Mouse (Mus musculus): ENCODE results near the gene Rbm20.

The Rbm20 gene

DNA sequence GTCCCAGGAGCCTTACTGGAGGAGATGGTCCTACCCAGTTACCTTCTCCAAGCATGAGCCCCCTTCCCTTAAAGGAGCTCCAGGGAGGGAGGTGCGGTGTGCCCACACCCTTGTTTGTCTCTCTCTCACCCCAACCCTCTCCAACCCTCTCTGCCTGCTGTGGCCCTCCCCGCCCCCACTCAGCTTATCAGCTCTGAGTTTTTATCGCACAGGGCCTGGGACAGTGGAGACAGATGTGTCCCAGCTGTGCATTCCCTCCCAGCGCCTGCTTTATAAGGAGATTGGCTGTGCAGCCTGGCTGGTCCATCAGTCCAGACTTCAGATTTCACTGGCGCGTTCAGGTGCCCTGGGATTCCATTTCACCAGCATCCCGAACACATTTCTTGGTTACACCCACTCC, 132.9 kb downstream of the Rbm20 start:
- DNase-seq (ENCODE audit: low read depth, low spot score), result no peak

DNA sequence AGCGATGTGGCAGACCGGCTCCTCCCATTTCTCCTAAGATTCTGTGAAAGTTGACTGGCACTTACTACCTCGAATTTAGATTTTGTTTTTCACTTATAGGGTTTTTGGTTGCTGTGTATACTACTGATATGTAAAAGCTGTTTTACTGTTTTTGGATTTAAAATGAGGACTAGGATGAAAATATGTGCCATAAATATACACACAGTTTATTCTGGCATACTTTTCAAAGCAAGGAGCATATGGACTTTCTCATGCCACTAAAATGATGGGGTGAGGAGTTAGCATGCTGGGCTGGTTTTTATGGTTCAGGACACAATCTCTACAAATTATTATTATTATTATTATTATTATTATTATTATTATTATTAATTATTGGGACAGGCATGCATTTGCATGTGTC, 133.5 kb downstream of the Rbm20 start:
- no peak for DNase-seq (ENCODE audit: low read depth, low spot score)

DNA sequence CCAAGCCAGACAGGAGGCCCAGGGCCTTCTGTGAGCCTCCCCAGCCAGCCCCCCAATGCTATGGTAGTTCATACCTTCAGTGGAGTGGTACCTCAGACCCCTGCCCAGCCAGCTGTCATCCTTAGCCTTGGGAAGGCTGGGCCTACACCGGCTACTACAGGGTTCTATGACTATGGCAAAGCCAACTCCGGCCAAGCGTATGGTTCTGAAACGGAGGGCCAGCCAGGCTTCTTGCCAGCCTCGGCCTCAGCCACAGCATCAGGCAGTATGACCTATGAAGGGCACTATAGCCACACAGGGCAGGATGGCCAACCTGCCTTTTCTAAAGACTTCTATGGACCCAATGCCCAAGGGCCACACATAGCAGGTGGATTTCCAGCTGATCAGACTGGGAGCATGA, 136.5 kb downstream of the Rbm20 start:
- no peak for DNase-seq (ENCODE audit: low read depth, low spot score)

DNA sequence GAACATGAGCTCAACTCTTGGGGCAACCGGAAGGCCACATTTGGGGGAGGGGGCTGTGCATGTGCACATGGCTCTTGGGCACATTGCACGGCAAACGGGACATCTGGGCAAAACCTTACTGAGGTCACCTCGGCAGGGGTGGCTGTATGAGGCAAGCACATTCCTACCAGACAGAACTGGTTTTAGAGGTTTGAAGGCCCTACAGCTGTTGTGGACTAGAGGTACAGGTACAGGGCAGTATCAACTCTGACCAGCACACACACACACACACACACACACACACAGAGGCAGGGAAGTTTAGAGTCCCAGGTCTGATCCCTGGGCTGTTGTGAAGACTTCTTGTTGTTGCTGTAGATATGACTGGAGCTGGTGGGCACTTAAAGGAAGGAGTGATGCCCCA, 138.6 kb downstream of the Rbm20 start:
- DNase-seq (ENCODE audit: low read depth, low spot score), result no peak

DNA sequence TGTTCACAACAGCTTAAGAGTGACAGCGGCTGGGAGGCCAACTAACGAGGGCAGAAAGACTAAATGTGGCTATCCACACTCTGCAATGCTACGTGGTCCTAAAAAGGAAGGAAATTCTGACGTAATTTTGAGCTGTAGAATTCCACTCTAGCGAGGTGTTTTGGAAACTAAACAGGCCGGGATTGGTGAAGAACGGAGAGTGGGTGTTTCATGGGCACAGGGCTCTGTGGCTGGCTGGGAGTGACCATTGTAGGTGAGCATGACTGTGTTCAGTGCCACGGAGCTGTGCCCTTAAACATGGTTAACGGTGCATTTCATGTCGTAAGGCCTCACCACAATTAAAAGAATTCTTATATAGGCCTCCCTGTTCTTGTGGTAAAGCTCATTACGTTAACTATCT, 139.1 kb downstream of the Rbm20 start:
- DNase-seq (ENCODE audit: low read depth, low spot score), result no peak

DNA sequence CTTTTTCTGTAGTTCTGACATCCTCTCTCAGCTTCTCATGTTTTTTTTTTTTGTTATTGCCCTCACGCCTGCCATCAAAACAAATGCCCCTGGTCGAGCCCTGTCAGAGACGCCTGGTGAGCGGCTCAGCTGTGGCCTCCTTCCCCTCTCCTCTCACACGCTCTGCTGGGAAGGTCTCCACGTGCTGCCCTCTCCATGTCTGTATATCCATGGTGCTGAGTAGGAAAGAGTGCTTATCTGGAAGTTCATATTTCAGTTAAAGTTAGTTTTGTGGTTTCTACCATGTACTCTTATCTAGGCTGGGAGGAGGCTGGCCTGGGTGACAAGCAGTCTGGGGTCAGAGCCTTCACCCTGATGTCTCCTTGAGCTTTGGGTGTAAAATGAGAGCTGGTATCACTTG, 142.2 kb downstream of the Rbm20 start:
- no peak for DNase-seq (ENCODE audit: low read depth, low spot score)

DNA sequence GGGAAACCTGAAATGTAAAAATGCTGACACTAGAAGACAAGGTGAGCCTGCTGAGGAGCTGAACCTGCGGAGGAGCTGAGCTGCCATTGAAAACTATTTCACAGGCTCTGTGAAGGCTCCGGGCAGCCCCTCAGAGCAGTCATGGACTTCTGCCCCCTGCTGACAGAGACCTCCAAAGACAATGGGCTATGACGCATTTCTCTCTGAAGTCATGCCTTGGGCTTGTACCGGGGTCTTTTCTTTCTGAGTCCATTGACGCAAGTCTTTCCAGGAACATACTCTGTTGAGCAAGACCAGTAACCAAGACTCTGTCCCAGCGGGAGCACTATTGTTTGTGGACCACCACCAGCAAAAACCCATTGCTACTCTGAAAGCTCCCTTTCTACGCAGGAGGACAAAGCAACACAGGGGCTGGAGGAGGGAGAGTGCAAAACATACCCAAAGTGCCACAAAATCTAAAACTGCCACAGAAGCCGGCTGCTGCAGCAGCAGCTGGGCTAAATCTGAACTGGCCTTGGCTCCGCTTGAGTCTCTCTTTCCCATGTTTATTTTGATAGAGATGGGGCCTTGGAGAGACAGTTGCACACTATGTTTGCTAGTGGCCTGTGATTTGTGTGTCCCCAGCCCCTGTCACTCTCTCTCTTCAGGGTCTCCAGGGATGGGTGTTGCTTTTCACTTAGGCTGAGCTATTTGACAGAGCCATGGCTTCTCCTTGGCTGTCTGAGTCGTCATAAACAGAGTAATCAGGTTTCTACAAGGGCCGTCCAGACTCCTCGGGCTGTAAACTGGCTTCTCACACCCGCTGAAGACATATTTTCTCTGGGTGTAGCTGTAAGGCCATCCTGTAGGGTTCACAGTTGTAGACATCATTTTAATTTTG, 144.4 kb downstream of the Rbm20 start:
- no peak for DNase-seq (ENCODE audit: low read depth, low spot score)

DNA sequence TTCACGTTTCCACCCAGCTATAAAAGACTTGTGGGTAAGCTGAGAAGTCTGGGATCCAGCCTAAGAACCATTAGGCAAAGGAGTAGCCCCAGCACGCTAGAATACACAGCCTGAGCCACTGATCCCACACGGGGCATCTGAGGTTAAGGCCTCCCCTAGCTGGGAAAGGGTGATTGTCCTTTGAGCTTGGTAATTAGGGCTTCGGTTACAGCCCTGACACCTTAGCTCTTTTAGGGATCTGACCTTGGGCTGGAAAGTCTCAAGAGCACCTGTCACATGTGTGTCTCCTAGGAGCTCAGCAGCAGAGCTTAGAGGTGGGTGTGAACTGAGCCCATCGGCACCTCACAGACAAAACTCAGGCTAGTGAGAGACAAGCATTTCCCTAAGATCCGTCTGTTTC, 146.7 kb downstream of the Rbm20 start:
- DNase-seq (ENCODE audit: low read depth, low spot score), result no peak

DNA sequence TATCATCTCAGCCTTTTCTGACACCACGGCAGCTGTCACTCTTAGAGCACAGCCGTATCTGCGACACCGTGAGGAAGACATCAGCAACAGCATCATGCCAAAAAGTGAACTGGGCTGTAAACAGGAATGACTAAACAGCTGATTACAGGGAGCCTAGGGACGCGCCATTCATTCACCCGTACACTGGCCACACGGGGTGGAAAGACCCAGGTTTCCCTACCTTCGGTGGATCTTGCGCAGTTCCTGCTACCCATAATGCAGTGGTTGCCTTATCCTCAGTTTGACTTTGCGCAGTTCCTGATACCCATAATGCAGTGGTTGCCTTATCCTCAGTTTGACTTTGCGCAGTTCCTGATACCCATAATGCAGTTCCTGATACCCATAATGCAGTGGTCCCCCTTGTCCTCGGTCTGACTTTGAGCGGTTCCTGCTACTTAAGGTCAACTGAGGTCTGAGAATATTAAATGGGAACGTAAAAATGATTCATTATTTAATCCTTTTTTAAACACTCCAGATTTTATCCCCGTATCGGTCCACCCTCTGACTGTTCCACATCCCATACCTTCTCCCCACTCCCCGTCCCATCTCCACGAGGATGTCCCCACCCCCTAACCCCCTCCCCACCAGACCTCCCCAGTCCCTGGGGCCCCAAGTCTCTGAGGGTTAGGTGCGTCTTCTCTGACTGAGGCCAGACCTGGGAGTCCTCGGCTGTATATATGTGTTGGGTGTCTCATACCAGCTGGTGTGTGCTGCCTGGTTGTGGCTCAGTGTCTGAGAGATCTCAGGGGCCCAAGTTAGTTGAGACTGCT, 148.0 kb downstream of the Rbm20 start:
- no peak for DNase-seq (ENCODE audit: low read depth, low spot score)

DNA sequence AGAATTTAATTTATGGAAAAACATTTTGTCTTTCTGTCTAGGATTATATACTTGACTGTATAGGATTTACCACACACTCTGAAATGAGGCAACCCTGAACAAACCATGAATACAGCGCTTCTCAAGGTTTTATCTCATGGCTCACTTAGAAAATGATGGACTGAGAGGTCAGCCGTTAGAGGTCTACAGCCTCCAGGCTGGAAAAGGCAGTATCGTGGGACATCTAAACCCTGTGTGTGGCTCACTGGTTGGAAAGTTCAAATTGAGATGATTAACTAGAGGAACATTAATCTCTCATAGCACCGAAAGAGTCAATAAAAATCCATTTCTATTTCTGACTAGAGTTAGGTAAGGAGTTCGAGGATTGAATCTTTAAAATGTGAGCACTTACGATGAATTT, 152.9 kb downstream of the Rbm20 start:
- DNase-seq (ENCODE audit: low read depth, low spot score), result no peak

DNA sequence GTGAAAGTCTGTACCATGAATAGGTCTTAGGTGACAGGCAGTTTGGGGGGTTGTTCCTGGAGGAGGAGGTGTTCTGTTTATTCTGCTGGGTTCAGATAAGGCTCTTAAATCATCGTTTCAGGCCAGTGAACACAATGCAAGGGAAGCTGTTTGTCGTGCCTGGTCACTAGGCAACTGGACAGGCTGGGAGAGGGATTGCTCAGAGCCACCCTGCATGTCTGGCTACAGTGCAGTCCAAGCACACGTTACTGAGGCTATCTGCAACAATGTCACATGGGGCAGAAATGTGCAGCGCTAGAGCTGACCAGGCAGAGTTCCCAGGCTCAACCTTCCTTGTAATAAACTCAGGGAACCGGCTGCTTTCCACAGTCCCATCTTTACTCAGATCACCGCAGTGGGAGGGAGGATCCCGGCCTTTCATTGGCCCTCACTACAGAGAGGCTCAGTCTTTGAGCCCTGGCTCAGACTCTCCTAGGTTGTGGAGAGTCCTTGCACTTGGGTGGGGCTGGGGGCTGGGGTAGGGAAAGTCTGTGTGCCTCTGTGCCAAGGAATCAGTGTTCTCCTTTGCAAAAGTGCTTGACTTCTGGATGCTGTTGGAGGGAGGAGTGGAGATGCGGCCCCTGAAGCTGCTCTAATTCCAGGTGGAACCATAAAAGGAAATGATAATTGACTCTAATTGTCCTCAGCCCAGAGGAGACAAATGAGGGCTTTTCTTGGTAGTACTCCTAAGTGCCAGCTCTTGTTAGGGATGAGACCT, 153.5 kb downstream of the Rbm20 start:
- no peak for DNase-seq (ENCODE audit: low read depth, low spot score)

DNA sequence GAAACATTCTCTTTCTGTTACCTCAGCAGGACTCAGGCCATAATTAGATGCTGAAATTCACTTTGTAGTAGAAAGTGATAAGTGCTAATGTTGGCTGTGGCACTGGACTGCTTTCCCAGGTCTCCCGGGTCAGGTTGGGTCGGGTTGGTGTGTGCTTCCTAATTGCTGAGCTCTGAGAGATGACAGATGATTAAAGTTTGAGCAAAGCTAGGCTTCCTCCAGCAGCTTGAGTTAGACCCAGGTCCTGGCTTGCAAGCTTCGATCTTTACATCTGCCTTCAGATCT, 154.0 kb downstream of the Rbm20 start:
- no peak for DNase-seq (ENCODE audit: low read depth, low spot score)

DNA sequence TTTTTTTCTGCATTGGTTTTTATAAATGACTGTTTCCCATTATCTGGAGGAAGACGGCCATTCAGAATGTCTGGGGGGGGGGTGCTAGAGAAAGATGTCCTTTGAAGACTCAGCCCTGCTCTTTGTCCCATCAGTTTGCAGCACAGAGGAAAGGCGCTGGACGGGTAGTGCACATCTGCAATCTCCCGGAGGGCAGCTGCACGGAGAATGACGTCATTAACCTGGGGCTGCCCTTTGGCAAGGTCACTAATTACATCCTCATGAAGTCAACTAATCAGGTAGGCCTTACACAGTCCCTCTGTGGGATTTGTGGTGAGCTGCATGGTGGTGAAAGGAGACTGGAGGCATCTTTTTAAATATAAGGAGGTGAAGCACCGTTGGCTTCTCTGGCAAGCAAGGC, 155.4 kb downstream of the Rbm20 start:
- DNase-seq (ENCODE audit: low read depth, low spot score), result no peak

DNA sequence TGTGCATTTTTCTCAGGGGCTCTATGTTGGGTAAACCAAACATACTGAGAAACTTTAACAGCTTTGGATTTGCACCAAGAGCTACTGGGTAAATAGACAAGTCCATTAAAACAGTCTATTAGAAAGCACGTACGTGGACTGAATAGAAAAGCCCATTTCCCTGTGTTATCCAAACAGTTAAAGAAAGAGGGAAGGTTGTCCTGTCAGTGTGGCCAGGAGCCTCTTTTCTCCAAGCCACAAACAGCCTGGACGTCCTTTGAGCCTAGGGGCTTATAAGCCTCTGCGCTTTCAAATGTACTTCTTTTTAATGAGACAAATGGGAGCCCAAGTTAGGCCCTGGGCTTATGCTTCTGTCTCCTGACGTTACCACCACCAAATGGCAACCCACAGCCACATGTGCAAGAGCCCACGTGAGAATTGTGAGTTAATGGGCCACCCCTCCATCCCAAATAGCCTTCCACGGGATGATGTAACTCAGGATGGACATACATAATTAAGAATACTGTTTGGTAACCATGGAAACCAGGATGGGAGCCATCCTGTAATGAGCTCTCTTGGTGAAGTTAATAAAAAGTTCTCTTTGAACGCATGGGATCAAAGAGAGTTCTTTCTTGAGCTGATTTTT, 156.8 kb downstream of the Rbm20 start:
- DNase-seq (ENCODE audit: low read depth, low spot score), result no peak

DNA sequence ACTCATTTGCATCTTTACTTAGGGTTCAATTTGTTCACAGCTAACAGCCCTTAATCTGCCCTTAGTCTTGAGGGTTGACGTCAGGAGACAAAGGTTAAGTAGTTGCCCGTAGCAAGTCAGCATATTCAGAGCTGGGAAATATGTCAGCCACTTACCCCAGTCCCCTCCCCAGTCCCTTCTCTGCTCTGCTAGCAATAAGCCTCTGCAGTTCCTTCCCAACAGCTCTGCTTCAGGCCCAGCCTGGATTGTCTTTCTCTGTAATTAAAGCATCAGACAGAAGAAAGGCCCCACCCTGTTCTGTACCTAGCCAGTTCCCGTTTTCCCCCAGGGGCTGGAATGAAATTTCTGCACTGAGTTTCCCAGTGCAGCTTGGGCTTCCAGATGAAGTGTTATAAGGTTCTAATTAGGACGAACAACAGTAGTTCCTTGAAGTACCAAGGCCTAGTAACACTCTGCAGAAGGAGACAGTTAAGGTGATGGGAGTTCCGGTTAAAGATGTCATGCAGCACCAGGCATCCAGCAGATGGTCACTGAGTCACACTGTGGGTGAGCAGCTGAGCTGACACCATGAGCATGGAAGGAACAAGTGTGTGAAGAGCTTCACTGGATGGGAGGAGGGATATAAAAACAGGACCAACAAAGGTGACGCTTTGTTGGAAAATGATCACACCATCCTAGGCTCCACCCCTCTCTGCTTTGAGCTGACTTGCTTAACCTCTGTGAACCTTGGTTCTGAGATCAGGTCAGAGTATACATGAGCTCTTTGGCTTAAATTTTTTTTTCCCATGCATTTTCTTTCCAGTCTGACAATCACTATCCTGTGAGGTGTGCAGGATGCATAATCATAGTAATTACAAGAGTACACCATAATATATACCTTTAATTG, 159.7 kb downstream of the Rbm20 start:
- no peak for DNase-seq (ENCODE audit: low read depth, low spot score)

DNA sequence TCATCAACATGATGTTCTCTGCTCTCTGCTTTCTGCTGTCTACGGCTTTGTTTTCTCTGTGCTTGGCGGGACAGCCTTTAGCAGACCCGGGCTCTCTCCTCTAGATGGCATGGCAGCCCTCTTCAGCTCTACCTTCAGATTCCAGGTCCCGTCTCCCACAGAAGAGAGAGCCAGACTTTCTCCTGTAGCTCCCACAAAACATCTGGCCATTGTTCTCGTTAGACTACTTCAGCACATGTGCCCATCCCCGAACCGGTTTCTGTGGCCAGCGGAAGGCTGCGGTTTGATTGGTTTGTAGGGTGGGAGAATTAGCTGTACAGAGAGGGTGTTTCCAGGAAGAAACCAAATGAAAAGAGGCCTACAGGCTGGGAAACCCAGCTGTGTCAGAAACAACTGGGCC, 161.7 kb downstream of the Rbm20 start:
- DNase-seq (ENCODE audit: low read depth, low spot score), result no peak

DNA sequence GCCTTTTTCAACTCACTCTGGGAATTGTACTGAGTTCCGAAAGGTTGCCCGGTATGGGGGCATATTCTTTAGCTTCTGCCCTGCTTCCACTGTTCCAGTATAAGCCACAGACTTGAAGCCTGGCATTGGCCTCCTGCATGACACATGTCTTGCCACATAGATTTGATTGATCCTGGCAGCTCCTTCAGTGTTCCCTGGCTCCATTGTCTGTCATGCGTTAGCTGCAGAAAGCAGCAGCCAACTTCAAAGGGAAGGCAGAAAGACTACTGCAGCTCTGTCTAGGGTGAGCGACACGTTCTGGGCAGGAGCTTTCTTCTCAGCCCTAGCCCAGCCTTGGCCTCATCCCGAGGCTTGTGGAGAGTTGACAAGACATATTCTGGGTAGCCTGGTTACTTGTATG, 162.7 kb downstream of the Rbm20 start:
- no peak for DNase-seq (ENCODE audit: low read depth, low spot score)

DNA sequence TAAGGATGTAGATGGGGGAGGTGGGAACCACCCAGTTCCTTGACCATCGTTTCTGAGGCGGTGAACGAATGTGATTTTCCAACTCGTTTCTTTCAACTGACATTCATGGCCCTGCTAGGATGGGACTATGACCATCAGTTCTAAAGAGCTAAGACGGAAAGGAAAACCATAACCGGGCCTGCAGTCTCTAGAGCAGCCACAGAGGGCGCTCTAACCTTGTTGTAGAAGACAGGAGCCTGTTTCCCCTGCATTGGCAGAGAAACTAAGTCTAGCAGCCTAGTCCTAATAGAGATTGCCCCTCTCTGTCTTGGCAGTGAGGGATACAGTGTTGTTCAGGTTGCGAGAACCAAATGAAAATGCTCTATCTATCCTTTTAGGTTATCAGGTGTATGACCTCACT, 164.8 kb downstream of the Rbm20 start:
- no peak for DNase-seq (ENCODE audit: low read depth, low spot score)

DNA sequence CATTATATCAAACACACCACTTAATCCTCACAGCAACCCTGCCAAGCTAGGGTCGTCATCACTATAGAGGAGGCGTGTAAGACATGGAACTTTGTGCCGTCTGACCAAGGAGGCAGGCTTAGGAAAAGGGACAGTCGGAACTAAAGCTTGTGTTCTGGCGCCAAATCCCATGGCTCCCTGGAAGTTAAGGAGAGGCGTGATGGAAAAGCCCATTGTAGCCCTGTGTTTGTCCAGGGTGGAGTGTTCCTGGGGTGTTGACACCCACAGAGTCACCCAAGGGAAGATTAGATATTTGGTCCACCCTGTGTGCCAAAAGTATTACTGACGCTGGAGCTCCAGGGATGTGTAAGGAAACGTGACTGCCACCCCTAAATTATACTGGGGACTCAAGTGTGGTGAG, 166.9 kb downstream of the Rbm20 start:
- no peak for DNase-seq (ENCODE audit: low read depth, low spot score)

DNA sequence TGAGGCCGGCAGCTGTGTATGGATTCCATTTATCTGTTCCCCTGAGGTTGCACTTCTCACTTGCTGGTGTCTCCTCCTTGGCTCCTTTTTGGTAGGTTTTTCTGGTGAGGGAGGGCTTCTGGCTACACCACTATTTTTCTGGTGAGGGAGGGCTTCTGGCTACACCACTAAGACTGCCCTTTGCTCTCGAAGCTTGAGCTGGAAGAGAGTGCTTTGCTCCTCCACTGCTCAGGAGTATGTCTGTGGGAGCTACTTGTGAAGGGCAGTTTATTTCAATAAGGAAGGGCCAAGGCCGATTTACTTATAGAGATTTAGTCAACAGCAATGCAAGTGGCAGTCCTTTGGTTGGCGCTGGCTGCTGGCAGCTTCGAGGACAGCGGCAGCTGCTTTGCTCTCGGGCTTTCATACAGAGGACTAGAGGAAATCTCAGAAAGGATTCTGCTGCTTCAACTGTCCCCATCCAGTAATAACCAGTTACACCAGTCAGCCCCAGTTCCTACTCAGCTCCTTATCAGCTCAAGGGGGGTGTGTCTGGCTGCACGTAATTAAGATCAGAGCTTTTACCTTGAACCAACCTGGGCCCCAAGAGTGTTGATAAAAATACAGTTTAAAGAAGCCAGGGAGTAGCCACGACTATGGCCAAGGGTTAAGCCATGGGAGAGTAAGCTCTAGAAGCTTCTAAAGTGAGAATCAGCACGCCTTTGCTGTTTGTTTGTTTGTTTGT, 171.3 kb downstream of the Rbm20 start:
- DNase-seq (ENCODE audit: low read depth, low spot score), result no peak
